In genomic region chr17:40767120-40767519, GRCm38 (mm10) we compare ENCODE assay signal across 41 mouse cellular contexts. TPM values are rescaled to one million over a fixed set of nuclear protein-coding genes. Genes with fewer than 3 reads are reported as not detected.
"Had no signal": no experiment of that assay in that cellular context is flagged by ENCODE, and none has a peak within 500 bp of the region (broad histone marks: within the 10 kb centered on the region; RNA-seq: fewer than 3 reads in every experiment).

No protein-coding gene starts in this region.

- H3K9me3 ChIP-seq: heart, embryonic 13.5 days; heart, embryonic 15.5 days; hindbrain, embryonic 13.5 days; hindbrain, embryonic 15.5 days; kidney, embryonic 15.5 days; limb, embryonic 13.5 days; limb, embryonic 15.5 days had no signal

- H3K4me2 ChIP-seq: heart, embryonic 11.5 days; heart, embryonic 13.5 days; heart, embryonic 15.5 days; hindbrain, embryonic 13.5 days; hindbrain, embryonic 15.5 days; kidney, embryonic 15.5 days; limb, embryonic 13.5 days; limb, embryonic 15.5 days had no signal

- H3K4me3 ChIP-seq: heart, adult 2 months; heart, embryonic 13.5 days; heart, embryonic 15.5 days; hindbrain, embryonic 13.5 days; hindbrain, embryonic 15.5 days; kidney, embryonic 15.5 days; limb, embryonic 13.5 days; limb, embryonic 15.5 days had no signal

- H3K4me1 ChIP-seq: heart, embryonic 13.5 days; heart, embryonic 15.5 days; hindbrain, embryonic 13.5 days; hindbrain, embryonic 15.5 days; kidney, embryonic 15.5 days; limb, embryonic 13.5 days; limb, embryonic 15.5 days had no signal

- DNase-seq: forebrain, postnatal 0 days; gastrocnemius, postnatal 14 days; gastrocnemius, postnatal 36 days; heart, adult 11 months; heart, adult 2 months; heart, postnatal 14 days; heart, postnatal 36 days; kidney, adult 11 months; kidney, adult 2 months; kidney, adult 9 months; kidney, postnatal 14 days; kidney, postnatal 36 days; layer of hippocampus, adult 9-11 months; layer of hippocampus, postnatal 36 days had no signal

- ATAC-seq: forebrain, postnatal 0 days; hindbrain, postnatal 0 days; intestine, embryonic 16.5 days had no signal

- H3K27ac ChIP-seq: heart, adult 2 months; heart, embryonic 13.5 days; heart, embryonic 15.5 days; hindbrain, embryonic 13.5 days; hindbrain, embryonic 15.5 days; hindbrain, postnatal 0 days; kidney, embryonic 15.5 days; kidney, postnatal 0 days; limb, embryonic 13.5 days; limb, embryonic 15.5 days had no signal

- H3K27me3 ChIP-seq: heart, embryonic 13.5 days; heart, embryonic 15.5 days; hindbrain, embryonic 13.5 days; hindbrain, embryonic 15.5 days; kidney, embryonic 15.5 days; limb, embryonic 13.5 days; limb, embryonic 15.5 days had no signal

- H3K36me3 ChIP-seq: heart, embryonic 13.5 days; heart, embryonic 15.5 days; hindbrain, embryonic 13.5 days; hindbrain, embryonic 15.5 days; kidney, embryonic 15.5 days; limb, embryonic 13.5 days; limb, embryonic 15.5 days had no signal

- H3K9ac ChIP-seq: forebrain, postnatal 0 days; heart, embryonic 13.5 days; heart, embryonic 15.5 days; hindbrain, embryonic 13.5 days; hindbrain, embryonic 15.5 days; kidney, embryonic 15.5 days; limb, embryonic 13.5 days; limb, embryonic 15.5 days had no signal

RNA-seq across cellular contexts. Expression of gene Crisp2, which starts 39.7 kb away (rescaled TPM):
- total RNA-seq: forebrain, postnatal 0 days; gastrocnemius, adult 18-20 months; gastrocnemius, adult 8-10 months; gastrocnemius, postnatal 14 days; gastrocnemius, postnatal 36 days; heart, adult 2 months; heart, postnatal 14 days; heart, postnatal 36 days; hematopoietic stem cell, adult 5-6 weeks; hindbrain, postnatal 0 days; layer of hippocampus, adult 18-20 months; layer of hippocampus, adult 8-10 months; layer of hippocampus, postnatal 14 days; layer of hippocampus, postnatal 36 days; left cerebral cortex, adult 18-20 months; left cerebral cortex, adult 8-10 months; left cerebral cortex, postnatal 10 days; left cerebral cortex, postnatal 36 days had no signal
- polyA plus RNA-seq: forebrain, postnatal 0 days; heart, embryonic 13.5 days; heart, embryonic 15.5 days; heart, postnatal 0 days; hindbrain, embryonic 11.5 days; hindbrain, embryonic 13.5 days; hindbrain, postnatal 0 days; intestine, embryonic 14.5 days; kidney, embryonic 15.5 days; kidney, postnatal 0 days; large intestine, adult 2 months; limb, embryonic 11.5 days; limb, embryonic 13.5 days; limb, embryonic 15.5 days had no signal

RNA-seq across cellular contexts. Expression of gene Esp1, which starts 40.2 kb away (rescaled TPM):
- total RNA-seq: forebrain, postnatal 0 days; gastrocnemius, adult 18-20 months; gastrocnemius, adult 8-10 months; gastrocnemius, postnatal 14 days; gastrocnemius, postnatal 36 days; heart, adult 2 months; heart, postnatal 14 days; heart, postnatal 36 days; hematopoietic stem cell, adult 5-6 weeks; hindbrain, postnatal 0 days; layer of hippocampus, adult 18-20 months; layer of hippocampus, adult 8-10 months; layer of hippocampus, postnatal 14 days; layer of hippocampus, postnatal 36 days; left cerebral cortex, adult 18-20 months; left cerebral cortex, adult 8-10 months; left cerebral cortex, postnatal 10 days; left cerebral cortex, postnatal 36 days had no signal
- polyA plus RNA-seq: forebrain, postnatal 0 days; gonadal fat pad, adult 2 months; heart, adult 2 months; heart, embryonic 11.5 days; heart, embryonic 13.5 days; heart, embryonic 15.5 days; heart, postnatal 0 days; hindbrain, embryonic 11.5 days; hindbrain, embryonic 13.5 days; hindbrain, embryonic 15.5 days; hindbrain, postnatal 0 days; intestine, embryonic 14.5 days; intestine, embryonic 16.5 days; kidney, adult 2 months; kidney, embryonic 15.5 days; kidney, postnatal 0 days; large intestine, adult 2 months; limb, embryonic 11.5 days; limb, embryonic 13.5 days; limb, embryonic 15.5 days had no signal

RNA-seq across cellular contexts. Expression of gene Rhag, which starts 43.8 kb away (rescaled TPM):
- total RNA-seq: forebrain, postnatal 0 days; gastrocnemius, adult 18-20 months; gastrocnemius, adult 8-10 months; gastrocnemius, postnatal 14 days; gastrocnemius, postnatal 36 days; hindbrain, postnatal 0 days; layer of hippocampus, adult 18-20 months; layer of hippocampus, adult 8-10 months; layer of hippocampus, postnatal 14 days; layer of hippocampus, postnatal 36 days; left cerebral cortex, adult 18-20 months; left cerebral cortex, adult 8-10 months; left cerebral cortex, postnatal 10 days; left cerebral cortex, postnatal 36 days had no signal
- polyA plus RNA-seq: forebrain, postnatal 0 days; gonadal fat pad, adult 2 months; hindbrain, postnatal 0 days; kidney, adult 2 months; large intestine, adult 2 months had no signal
